Mouse (Mus musculus) intestine, embryonic 14.5 days (tissue): ENCODE measurements around the gene Usp38. TPM values are rescaled to one million over a fixed set of nuclear protein-coding genes. Genes with fewer than 3 reads are reported as not detected.
A peak's percentile ranks its signal among the peaks of the same experiment; 100 is the strongest.
"Not testable (repeated sequence)": the region's sequence is repeated elsewhere in the genome, so short reads cannot be mapped to it uniquely, and the experiment has no call there.

Experiments
- ATAC-seq: fragments of 200-750 bp; cut with Nextera tagmentation; replicated peaks from 2 replicates; pipeline ENCODE4 v1.8.0; 2017; ENCODE audit warnings: low read depth, moderate number of reproducible peaks, moderate TSS enrichment, moderate library complexity; ENCODE audit not compliant: low FRiP score, low TSS enrichment
- DNase-seq: peaks from one replicate; pipeline ENCODE4 v3.0.0-alpha.2; 2018; ENCODE audit warnings: low spot score
- H3K27ac ChIP-seq: fragments of 300-500 bp; sonication (generic); 2 replicates; pipeline ENCODE4 v1.5.1; 2014; ENCODE audit warnings: low read depth, mild to moderate bottlenecking, control low read depth
- H3K27me3 ChIP-seq: fragments of 300-500 bp; sonication (generic); replicated peaks from 2 replicates; pipeline ENCODE4 v1.6.1; 2014; ENCODE audit warnings: low read length, control low read depth; ENCODE audit not compliant: control insufficient read depth, insufficient read depth
- H3K36me3 ChIP-seq: fragments of 300-500 bp; sonication (generic); 2 replicates; pipeline ENCODE4 v1.6.1; 2014; ENCODE audit warnings: low read length, control low read depth; ENCODE audit not compliant: control insufficient read depth, insufficient read depth
- H3K4me1 ChIP-seq: fragments of 300-500 bp; sonication (generic); replicated peaks from 2 replicates; pipeline ENCODE4 v1.6.1; 2014; ENCODE audit warnings: low read length, control low read depth, mixed read lengths; ENCODE audit not compliant: control insufficient read depth, insufficient read depth
- H3K4me2 ChIP-seq: fragments of 300-500 bp; sonication (generic); 2 replicates; pipeline ENCODE4 v1.6.1; 2014; ENCODE audit warnings: low read length
- H3K4me3 ChIP-seq: fragments of 300-500 bp; sonication (generic); 2 replicates; pipeline ENCODE4 v1.5.1; 2014; ENCODE audit warnings: low read depth, low read length, control low read depth, mixed read lengths
- H3K9ac ChIP-seq: fragments of 300-500 bp; sonication (generic); 2 replicates; pipeline ENCODE4 v1.6.1; 2014; ENCODE audit warnings: mild to moderate bottlenecking, low read length
- H3K9me3 ChIP-seq: fragments of 300-500 bp; sonication (generic); 2 replicates; pipeline ENCODE4 v1.6.1; 2016; ENCODE audit warnings: low read length, control low read depth; ENCODE audit not compliant: control insufficient read depth
- WGBS: fragments of 180-500 bp; shearing (Covaris S2); extraction: QIAGEN DNeasy Blood & Tissue Kit; methylation state at CpG from one replicate; pipeline ENCODE4 v1.1.7; 2014; 5-methylcytosine and 5-hydroxymethylcytosine counted together
- polyA plus RNA-seq: library from polyadenylated mRNA; unstranded; fragments of >200 nt; fragmentation: Nextera tagmentation; extraction: Ambion mirVana; gene quantifications from 2 replicates; pipeline ENCODE4 v1.2.1, GENCODE M21; 2014

The Usp38 gene
- 21.7 and 22.0 TPM in 2 replicates for polyA plus RNA-seq

- DNase-seq (peak; percentile 99), ATAC-seq (peak; percentile 98)
- H3K9me3 ChIP-seq, result no peaks in the 10 kb centered on the region
- peaks cover 18% of the 10 kb centered on the region for H3K4me1 ChIP-seq
- H3K27ac ChIP-seq, result peak within 1 kb of the TSS; percentile 94
- H3K4me2 ChIP-seq, result peak within 1 kb of the TSS; percentile 98
- H3K4me3 ChIP-seq, result peak within 1 kb of the TSS; percentile 87
- H3K27me3 ChIP-seq, result no peaks in the 10 kb centered on the region
- 3% methylated on average over 56 of the region's 57 CpGs for WGBS
- H3K9ac ChIP-seq, result peak within 1 kb of the TSS; percentile 68
- H3K36me3 ChIP-seq, result peaks cover 10% of the 10 kb centered on the region
Measured at GRCm38 (mm10) chr8:81014789-81015699, at the start of gene Usp38. Gene Usp38 (minus strand): TSS chr8:81014928.

DNA sequence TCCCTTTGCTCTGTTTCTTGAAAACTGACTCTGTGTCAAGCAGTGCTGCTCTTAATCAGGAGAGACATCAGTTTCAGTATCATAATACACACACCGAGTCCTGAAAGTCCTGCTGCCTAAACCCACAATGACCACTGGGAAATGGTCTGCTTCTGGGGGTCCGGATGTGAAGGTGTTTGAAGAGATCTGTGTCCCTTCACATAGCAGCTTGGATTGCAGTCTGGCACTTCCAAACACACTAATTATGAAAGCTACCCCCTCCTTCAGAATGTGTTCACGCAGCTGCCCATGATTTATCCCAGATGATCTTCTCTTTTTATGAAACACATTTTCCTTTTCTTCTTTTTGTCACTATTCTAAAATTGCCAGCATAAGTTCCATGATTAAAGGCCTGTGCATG is 47.8 kb upstream of the Usp38 start:
- H3K27me3 ChIP-seq, result no peaks in the 10 kb centered on the region
- no peak for ATAC-seq
- no peaks in the 10 kb centered on the region for H3K4me1 ChIP-seq
- no peak for DNase-seq
- no peak overlapping the region for H3K4me2 ChIP-seq
- H3K9me3 ChIP-seq, result no peaks in the 10 kb centered on the region
- H3K36me3 ChIP-seq, result no peaks in the 10 kb centered on the region
- H3K9ac ChIP-seq, result no peak overlapping the region
- WGBS, result 63% methylated on average over 3 of the region's 3 CpGs
- no peak overlapping the region for H3K4me3 ChIP-seq
- no peak overlapping the region for H3K27ac ChIP-seq

GRCm38 (mm10) chr8:81061950-81062349 is 47.2 kb upstream of the Usp38 start:
- 38% methylated on average over 3 of the region's 3 CpGs for WGBS
- no peak for DNase-seq
- Histone ChIP-seq H3K9me3 (no peaks in the 10 kb centered on the region), H3K4me3 (no peak overlapping the region), H3K27ac (no peak overlapping the region), H3K27me3 (no peaks in the 10 kb centered on the region), H3K4me2 (no peak overlapping the region), H3K9ac (no peak overlapping the region), H3K4me1 (no peaks in the 10 kb centered on the region), H3K36me3 (no peaks in the 10 kb centered on the region)
- no peak for ATAC-seq

- no peaks in the 10 kb centered on the region for H3K4me1 ChIP-seq
- H3K27ac ChIP-seq, result no peak overlapping the region
- DNase-seq (no peak), ATAC-seq (no peak)
- no peaks in the 10 kb centered on the region for H3K27me3 ChIP-seq
- H3K9ac ChIP-seq, result no peak overlapping the region
- 51% methylated on average over 3 of the region's 3 CpGs for WGBS
- H3K9me3 ChIP-seq, result no peaks in the 10 kb centered on the region
- no peak overlapping the region for H3K4me3 ChIP-seq
- no peaks in the 10 kb centered on the region for H3K36me3 ChIP-seq
- H3K4me2 ChIP-seq, result no peak overlapping the region
Measured at GRCm38 (mm10) chr8:81044201-81044600, 29.5 kb upstream of the Usp38 start.

- Histone ChIP-seq H3K9me3 (0 out of 2 replicates have a peak, but pooled peaks cover 13% of the 10 kb centered on the region), H3K4me3 (no peak overlapping the region), H3K27me3 (no peaks in the 10 kb centered on the region), H3K27ac (no peak overlapping the region), H3K9ac (no peak overlapping the region), H3K4me2 (no peak overlapping the region), H3K4me1 (no peaks in the 10 kb centered on the region), H3K36me3 (no peaks in the 10 kb centered on the region)
- 30% methylated on average over 2 of the region's 2 CpGs for WGBS
- no peak for ATAC-seq
- DNase-seq, result no peak
Measured at GRCm38 (mm10) chr8:81027991-81028390, 13.3 kb upstream of the Usp38 start.

GRCm38 (mm10) chr8:81017548-81017947 is 2.8 kb upstream of the Usp38 start:
- 88% methylated on average over 8 of the region's 8 CpGs for WGBS
- H3K9ac ChIP-seq, H3K27ac ChIP-seq, H3K36me3 ChIP-seq, H3K4me3 ChIP-seq, DNase-seq, H3K4me1 ChIP-seq, ATAC-seq, H3K9me3 ChIP-seq, H3K27me3 ChIP-seq, H3K4me2 ChIP-seq: not testable (repeated sequence)

- Histone ChIP-seq H3K27ac (peak overlapping the region; percentile 60), H3K27me3 (no peaks in the 10 kb centered on the region), H3K4me2 (peak overlapping the region; percentile 98), H3K9ac (peak overlapping the region; percentile 68), H3K36me3 (peaks cover 18% of the 10 kb centered on the region), H3K9me3 (no peaks in the 10 kb centered on the region), H3K4me1 (peaks cover 18% of the 10 kb centered on the region), H3K4me3 (peak overlapping the region; percentile 87)
- WGBS, result 3% methylated on average over 45 of the region's 45 CpGs
- ATAC-seq (no peak), DNase-seq (peak; percentile 67)
Measured at GRCm38 (mm10) chr8:81013811-81014530, 757 bp downstream of the Usp38 start.

GRCm38 (mm10) chr8:81012699-81013098 is 2.0 kb downstream of the Usp38 start:
- DNase-seq (no peak), ATAC-seq (no peak)
- peaks cover 29% of the 10 kb centered on the region for H3K36me3 ChIP-seq
- H3K4me3 ChIP-seq, result peak overlapping the region; percentile 87
- no peak overlapping the region for H3K27ac ChIP-seq
- H3K27me3 ChIP-seq, result no peaks in the 10 kb centered on the region
- 71% methylated on average over 2 of the region's 2 CpGs for WGBS
- peak overlapping the region; percentile 98 for H3K4me2 ChIP-seq
- H3K4me1 ChIP-seq, result peaks cover 18% of the 10 kb centered on the region
- no peaks in the 10 kb centered on the region for H3K9me3 ChIP-seq
- H3K9ac ChIP-seq, result peak overlapping the region; percentile 27
